Mouse (Mus musculus) spleen, postnatal 14 days (tissue): Measurements from ENCODE around the gene Trafd1.
"Not testable (repeated sequence)": the region's sequence is repeated elsewhere in the genome, so short reads cannot be mapped to it uniquely, and the experiment has no call there.

ENCODE experiments used
- DNase-seq, 2 experiments: peaks; one replicate each; pipeline ENCODE4 v3.0.0; 2021 to 2022; ENCODE audit warnings: low spot score in 2 of 2

Trafd1 gene

GRCm38 (mm10) chr5:121331731-121332130, 53.7 kb downstream of the Trafd1 start:
- no peak for DNase-seq

- not testable (repeated sequence) for DNase-seq
Observed at GRCm38 (mm10) chr5:121330154-121330816, 55.1 kb downstream of the Trafd1 start.

- no peak for DNase-seq
Observed at GRCm38 (mm10) chr5:121329333-121330058, 55.9 kb downstream of the Trafd1 start.

DNA sequence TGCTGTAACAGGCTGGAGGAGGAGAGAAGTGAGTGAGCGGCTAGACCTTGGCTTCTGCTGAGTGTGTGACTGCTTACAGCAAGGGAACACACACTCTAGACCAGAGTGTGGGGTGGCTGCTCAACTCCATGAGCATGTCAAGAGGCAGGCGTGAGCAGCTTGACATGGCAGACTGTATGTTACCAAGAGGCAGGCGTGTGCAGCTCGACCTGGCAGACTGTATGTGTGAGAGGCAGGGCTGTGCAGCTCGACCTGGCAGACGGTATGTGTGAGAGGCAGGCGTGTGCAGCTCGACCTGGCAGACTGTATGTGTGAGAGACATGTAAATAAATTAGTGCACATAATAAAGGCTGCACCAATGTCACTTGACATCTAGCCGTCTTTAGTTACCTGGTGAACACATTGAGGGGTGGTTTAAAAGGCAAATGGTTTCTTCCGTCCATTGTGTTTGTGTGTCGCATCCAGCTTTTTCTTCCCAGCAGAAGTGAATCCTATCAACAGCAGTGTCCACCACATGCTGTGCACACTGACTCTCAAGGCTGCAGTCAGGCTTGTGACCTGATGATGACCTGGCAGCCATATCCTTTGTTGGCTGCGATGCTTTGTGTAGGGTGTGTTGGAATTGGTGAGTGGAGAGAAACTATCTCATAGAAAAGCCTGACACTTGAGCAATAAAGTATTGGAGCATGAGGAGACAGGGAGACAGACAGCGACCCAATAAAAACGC, 59.2 kb downstream of the Trafd1 start:
- DNase-seq, result no peak
